Mouse (Mus musculus) lung, adult 2 months (tissue): ENCODE measurements around the gene 2810459M11Rik.

Source experiments
- CTCF ChIP-seq: fragments of 200-500 bp; IDR thresholded peaks from 2 replicates; pipeline ENCODE4 v1.5.1; 2011; ENCODE audit warnings: mild to moderate bottlenecking, low read length, control low read depth; ENCODE audit not compliant: insufficient read depth
- POLR2A ChIP-seq: fragments of 200-500 bp; IDR thresholded peaks from 2 replicates; pipeline ENCODE4 v1.6.1; 2011; ENCODE audit warnings: low read depth, mild to moderate bottlenecking, control low read depth, low read length, borderline replicate concordance; ENCODE audit errors: extremely low read depth

- TF ChIP-seq CTCF (no peak), POLR2A (no peak)
Observed at GRCm38 (mm10) chr1:86054943-86055342, 9.3 kb downstream of the 2810459M11Rik start.
